Mouse (Mus musculus) induced T-regulatory cell, adult 2 months (primary cell): ENCODE measurements around the gene Adamts2.

Source experiments
- DNase-seq: peaks from one replicate; pipeline ENCODE4 v3.0.0-alpha.2; 2012; ENCODE audit warnings: low read depth

Gene Adamts2

DNA sequence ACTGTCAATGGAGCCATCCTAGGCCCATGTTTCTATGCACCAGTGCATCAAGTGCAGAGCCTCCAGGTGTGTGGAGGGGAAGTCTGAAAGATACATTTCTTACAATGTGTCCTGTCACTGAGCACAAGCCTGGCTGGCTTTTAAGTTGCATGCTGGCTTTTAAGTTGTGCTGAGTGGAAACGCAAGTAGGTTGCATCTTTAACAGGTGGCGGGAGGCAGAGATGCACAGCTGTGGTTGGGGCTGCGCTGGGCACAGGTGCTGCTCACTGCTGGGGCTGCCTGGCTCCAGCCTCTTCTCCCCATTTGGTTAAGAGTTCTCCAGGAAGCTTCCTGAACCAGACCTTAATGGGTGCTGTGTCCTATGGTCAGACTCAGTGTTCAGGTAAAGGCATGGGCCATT is 21.9 kb downstream of the Adamts2 start:
- no peak for DNase-seq

DNA sequence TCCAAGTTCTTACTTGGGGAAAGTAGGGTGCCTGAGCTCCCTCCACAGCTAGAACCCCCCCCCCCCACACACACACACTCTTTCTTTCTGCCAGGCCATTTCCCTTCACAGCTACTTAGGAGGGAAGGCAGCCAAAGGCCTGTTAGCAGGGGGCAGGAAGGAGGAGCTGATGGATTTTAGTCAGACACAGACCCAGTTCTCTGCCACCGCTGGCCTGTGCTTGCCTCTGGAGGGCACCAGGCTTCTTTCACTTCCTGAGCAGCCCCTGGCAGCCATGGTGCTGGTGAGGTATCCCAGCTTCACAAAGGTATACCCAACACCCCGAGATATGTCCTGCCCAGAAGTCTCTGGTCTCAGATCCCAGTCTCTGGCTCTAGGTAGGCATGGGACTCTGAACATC is 22.4 kb downstream of the Adamts2 start:
- DNase-seq, result no peak

DNA sequence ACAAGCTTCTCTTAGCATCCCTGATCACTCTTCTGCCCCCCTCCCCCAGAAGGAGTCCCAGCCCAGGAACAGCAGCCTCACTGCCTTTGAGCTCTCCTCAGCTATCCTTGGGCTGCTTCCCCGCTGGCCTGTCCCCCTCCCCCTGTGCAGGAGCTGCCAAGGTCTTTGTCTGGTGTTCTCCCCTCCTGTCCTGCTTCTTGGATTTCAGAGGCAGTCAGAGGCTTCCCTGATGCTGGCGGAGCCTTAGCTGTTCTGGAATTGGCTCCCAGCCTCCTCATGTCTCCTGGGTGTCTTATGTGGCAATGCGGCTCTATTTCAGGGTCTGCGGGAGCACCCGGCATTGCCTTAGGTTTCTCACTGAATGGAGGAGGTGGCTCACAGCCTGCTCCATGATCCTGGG is 22.8 kb downstream of the Adamts2 start:
- DNase-seq, result no peak

DNA sequence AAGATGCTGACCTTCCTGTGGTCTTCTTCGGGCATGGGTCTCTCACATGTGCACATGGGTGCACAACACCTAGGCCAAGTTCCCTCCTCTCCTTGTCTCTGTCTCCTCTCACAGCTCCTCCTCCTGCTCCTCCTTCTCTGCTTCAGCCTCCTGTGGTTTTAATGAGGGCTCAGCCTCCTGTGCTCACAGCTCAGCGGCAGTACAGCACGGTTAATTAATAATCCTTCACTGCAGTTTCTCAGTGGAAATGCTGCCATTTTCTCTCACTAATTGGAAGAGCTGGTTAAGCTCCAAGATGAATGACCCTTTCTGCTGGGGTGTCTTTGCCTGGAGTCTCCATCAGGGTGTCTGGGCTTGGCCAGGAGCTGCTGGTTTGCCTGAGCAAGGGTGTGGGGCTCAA is 27.0 kb downstream of the Adamts2 start:
- no peak for DNase-seq

DNA sequence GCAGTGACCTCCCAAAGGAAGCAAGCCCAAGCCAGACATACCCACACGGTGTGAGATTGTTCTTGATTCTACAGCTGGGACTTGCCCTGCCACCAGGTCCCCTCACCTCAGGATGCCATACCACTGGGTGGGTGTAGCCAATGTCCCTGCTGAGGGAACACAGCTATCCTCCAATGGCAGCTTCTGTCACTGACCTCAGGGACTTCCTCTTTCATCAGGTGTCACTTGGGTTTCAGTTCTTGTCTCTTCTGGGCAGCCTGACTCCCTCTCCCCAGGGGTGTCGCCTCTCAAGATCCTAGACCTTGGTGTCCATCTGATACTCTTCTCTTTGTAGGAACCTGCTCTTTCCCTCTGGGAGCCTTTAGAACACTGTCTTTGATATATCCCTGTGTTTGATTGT is 28.6 kb downstream of the Adamts2 start:
- no peak for DNase-seq

DNA sequence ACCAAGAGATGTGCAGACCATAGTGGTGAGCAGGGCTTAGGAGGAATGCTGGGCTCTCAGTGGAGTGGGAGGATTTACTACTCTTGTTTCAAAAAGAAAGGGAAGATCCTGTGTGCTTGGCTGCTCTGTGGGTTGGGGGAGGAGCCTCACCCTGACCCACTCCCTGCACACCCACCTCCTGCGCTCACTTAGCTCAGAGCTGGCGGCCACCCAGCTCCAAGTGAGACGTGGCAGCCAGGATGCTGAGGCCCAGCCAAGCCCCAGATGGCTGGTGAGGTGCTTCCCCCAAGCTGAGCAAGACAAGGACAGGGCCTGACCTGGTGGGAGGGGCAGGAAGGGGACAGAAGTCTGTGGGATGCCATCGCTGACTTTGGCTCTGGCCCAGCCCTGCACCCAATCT is 30.4 kb downstream of the Adamts2 start:
- DNase-seq, result no peak

DNA sequence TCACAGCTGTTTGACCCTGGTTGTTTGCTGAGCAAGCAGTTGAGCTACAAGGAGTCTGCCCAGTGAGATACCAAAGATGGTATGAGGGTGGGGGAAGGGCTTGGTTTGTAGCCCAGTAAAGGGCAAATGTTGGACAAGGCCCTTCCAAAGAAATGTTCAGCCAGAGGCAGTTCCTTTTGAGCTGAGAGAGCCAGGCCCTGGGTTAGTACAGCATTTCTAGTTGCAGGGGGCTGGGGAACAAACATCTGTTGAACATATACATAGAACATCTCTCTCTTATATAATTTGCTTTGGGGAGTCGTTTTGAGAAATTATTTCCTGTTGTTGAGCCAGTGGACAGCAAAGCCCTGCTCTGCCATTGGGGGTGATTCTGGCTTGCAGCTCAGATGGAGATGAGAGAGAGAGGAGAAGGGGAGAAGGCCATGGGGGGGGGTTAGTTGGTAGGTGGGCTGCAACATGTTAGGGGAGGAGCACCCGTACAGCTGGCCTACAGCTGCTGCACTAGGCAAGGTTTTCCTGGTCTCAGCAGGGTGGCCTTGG is 33.2 kb downstream of the Adamts2 start:
- no peak for DNase-seq

DNA sequence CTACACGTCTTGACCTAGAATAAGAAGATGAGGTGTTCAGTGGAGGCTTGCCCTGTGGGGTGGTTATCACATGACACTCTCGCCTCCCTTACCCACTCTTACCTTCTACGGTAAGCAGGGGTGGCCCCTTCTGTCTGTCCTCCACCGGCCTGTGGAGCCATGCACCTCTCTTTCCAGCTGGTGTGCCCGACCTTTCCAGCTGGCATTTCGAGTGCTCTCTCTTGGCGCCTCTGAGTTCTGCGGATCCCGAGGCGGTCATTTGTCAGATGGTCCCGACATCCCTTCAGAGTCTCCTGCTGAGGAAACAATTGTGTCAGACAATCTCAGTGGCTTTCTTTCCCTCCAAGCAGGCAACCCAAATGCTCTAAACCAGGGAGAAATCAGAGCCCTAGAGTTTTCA is 35.1 kb downstream of the Adamts2 start:
- DNase-seq, result no peak

DNA sequence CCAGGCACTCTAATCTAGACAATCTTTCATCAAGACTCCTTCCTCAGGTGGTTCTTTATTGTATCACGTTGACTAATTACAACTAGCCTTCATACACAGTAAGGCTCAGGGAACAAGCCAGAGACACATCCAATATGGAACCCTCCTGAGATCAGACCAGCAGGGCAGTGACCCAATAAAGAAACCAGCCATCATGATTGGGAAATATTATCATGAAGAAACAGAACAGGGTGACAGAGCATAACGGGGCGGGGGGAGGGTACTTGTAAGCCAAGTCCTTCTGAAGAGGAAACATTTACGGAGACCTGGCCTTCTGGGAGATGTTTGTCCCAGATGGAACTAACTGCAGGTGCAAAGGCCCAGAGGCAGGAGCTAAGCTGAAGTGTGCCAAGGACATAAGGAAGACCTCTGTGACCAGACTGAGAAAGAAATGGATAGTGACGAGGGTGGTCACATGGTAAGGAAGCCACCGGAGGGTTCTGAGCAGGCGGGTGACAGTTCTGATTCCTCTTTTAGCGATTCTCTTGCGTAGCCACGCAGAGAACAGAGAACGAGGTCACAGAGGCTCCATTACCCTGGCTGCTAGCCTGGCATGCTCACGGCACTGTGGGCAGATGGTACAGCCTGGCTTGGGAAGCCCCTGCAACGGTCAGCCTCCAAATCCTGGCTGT is 36.4 kb downstream of the Adamts2 start:
- DNase-seq, result no peak

DNA sequence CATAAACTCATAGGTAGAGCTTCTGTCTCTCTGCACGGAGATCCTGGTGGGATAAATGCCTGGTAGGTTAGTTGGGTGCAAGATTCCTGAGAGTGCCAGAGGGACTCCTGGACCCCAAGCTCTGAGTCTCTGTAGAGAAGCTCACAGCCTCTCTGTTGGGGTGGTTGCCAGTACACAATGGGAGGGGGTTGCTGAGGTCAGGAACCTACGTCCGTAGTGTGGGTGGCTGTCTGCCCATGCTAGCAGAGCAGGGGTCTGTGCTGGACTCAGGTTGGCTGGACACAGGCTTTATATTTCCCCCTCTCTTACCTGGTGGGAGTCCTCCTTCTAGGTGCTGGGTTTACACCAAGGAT is 37.0 kb downstream of the Adamts2 start:
- no peak for DNase-seq

DNA sequence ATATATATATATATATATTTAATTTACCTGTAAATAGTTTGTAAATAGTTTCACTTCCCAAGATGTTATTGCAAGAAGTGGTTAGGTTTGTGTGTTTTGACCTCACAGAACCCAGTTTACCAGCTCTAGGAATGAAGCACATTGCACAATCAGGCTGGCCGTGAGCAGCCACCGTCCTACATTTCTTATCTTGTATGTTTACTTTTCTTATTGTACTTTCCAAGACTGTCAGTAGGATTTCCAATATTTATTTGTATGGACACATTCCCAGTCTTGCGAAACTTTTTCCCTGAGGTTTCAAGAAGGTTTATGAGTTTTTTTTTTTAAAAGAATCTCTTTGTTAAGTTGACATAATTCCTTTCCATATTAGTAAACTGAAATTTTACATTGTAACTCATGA is 40.7 kb downstream of the Adamts2 start:
- no peak for DNase-seq

DNA sequence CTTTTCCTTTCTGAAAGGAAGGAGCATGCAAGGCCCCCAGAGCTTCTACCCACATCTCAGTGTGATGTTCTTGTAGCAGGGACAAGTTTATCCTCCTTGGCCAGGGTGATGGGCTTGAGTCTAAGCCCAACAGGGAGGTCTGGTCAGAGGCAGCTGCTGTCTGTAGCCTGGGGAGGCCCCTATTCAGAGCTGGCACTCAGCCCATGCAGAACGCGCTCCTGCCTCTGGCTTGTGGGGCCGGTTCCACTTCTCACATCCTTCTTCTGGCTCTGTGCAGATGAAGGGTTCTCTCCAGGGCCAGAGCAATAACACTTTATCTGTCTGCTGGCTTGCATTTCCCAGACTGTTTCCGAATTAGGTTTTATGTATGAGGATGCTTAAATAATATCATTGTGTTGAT is 44.3 kb downstream of the Adamts2 start:
- no peak for DNase-seq

DNA sequence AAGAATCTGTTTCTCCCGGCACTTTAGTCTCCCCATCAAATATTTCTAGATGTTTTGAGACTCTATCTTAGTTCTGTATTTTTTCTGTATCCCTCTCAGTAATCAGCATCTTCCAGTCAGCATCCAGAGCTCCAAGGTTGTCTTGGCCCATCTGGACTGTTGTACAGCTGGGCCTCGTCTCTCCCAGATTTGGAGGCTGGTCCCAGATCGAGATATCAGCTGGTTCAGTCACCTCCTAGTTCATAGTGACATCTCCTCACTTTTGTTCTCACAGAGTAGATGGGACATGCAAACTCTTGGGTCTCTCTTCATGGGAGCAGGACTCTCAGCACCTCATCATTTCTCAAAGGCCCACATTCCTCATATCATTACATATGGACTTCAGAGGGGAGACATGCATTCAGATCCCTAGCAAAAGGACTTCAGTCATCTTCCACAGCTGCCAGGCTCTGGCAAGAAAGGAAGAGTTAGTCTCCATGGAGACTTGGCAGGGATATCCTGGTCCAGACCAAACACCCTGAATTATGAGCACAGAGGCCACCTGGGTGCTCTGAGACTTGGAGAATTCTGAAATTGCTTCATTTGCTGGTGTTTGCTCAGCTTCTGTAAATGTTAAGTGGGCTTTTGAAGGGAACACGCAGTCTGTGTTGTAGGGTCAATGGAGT is 46.4 kb downstream of the Adamts2 start:
- DNase-seq, result no peak

DNA sequence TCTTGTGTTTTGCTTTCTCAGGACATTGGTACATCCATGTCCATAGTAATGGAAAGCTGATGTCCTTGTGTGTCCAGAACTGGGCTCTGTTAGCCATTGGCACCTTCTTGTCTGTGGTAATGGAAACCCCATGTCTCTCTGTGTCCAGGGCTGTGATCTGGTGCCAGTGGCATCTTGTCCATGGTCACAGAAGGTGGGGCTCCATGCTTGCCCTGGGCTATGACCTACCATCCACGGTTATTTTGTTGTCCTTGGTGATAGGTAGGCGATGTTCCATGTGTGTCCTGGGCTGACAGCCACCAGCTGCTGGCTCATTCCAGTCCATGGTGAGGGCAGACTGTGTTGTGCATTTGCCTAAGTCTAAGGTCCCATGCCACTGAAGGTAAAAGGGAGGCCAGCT is 48.2 kb downstream of the Adamts2 start:
- no peak for DNase-seq

DNA sequence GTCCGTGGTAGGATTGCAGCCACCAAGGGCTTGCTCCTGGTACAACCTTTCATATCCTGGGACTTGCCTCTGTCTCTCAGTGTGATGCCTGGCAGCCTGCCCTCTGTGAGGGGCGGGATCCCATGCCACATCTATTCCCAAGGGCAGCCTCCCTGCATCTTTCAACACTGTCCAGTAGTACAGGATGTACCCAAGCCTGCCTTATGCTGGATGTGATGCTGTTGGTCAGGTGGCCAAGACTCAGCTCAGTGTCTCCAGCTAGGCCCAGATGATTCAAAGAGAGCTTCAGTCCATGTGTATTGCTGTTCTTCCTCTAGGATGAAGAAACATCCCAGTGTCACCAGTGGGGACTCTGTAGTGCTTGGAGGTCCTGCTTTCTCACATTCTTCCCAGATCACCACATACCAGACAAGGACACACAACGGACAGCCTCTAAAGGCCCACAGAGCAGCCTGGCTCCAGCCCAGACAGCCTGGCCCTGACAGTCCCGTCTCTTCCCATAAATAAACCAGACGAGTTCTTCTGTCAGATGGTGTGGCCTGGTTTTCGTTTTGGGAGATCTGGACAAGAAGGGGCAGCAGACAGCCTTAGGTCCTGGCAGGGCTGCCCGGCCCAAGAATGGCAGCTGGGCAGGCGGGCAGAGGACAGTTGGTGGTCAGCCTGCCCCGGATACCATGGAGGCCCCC is 52.0 kb downstream of the Adamts2 start:
- DNase-seq, result no peak

DNA sequence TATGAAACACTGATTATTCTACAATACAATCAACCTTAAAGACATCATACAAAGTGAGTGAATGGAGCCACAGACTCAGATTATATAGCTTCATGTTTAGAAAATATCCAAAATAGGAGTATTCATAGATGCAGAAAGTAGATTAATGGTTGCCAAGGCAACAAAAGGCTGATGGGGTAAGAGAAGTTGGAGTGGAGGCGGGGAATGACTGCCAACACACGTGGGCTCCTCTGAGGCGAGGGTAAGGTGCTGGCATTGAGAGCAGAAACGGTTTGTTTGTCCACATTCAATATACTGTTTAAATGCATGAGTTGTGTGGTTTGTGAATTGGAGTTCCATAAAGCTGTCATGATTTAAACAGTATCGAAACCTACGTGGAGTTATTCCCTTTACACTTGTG is 56.9 kb downstream of the Adamts2 start:
- DNase-seq, result no peak

DNA sequence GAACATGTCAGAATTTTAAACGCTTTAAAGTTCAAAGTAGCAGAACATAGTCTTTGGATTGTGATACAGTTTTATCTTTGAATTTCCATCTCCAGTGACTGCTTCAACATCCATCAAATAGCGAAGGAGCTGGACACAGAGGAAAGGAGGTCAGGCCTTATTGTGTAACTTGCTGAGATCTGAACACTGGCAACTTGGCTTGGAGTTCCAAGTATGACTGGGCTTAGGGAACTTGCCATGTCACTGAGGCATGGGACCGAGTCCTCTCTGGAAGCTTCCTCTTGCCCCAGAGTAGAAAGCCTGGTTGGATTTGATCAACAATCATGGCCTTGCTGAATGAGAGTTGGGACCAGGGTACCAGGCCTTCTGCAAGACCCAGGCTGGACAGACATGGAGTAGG is 60.3 kb downstream of the Adamts2 start:
- no peak for DNase-seq

DNA sequence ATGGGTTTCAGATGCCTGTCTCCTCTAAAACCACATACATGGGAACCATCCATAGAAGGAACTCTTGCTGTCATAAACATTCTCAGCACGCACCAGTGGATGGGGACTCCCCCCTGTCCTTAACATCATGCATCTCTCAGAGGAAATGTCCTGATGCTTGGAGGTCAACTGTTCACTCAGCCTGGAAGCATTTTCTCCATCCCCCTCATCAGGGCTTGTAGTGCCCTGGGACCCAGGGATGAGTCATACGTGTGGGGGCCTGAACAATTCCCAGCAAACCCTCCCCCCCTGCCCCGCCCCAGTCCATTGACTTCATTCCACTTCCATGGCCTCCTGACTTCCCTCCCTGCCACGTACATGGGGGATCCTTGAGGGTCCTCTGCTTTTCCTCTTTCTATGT is 62.9 kb downstream of the Adamts2 start:
- DNase-seq, result no peak

DNA sequence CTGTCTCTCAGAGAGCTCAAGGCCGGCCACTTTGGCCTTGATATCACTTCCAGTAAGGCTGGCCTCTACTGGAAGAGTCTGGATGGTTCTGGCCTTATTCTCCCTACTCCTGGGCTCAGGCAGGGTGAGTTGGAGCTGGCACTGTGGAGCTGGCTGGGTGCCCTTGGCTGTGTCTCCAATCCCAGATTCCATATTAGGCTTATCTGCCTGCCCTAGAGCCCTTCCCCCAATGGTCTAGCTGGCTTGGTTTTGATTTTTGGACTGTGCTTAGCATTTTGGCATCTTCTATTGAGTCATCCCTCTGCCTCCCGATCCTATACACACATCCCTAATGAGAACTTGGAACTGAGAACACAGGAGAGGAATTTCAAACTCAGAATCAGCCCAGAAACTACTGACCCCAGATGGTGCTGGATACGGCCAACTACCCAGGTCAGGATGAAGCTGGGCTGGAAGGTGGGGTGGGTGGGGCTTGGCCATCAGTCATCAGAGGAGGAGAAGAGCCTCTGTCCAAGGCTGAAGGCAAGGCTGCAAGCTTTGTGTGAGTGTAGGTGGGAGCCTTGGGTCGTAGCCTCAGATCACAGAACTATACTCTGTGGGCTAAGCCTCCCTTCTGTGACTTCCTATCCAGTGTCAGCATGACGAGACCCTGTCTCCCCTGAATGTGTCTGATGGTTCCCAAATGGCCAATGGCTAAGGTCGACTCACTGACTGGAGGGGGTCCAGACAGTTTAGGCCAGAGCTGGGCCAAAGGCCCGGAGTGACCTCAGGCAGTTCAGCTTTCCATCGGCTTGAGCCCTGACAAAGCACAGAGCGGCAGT is 67.9 kb downstream of the Adamts2 start:
- no peak for DNase-seq

DNA sequence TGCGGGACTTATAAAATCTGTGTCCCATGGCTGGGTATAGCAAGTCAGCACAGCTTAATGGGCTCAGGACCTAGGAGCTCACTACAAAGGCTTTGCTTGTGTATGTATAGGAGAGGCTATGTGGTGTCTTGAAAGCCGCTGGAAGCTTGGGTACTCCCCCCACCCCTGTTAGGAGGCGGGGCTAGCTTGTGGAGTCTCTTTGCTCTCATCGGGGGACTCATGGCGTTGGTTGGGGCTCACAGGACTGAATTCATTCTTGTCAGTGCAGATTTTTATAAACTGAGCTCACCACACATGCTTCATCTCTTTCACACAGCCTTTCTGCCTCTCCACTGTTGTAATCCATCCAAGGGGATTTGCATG is 68.5 kb downstream of the Adamts2 start:
- DNase-seq, result no peak

DNA sequence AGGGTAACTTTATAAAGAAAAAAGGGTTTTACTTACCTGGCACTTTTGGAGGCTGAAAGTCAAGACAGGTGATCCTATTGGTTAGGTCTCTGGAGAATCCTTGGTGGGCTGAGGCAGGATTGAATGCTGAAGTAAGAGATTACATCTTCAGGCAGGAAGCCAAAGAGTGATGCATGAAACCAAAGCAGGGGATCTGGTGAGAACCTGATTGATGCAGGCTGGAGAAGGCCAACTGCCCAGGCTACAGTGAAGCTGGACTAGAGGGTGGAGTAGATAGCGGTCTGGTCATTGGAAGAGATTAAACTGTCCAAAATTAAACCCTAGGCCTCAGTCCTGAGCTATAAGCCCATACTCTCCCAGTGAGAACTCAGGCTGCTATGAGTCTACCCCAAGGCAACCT is 69.0 kb downstream of the Adamts2 start:
- no peak for DNase-seq

DNA sequence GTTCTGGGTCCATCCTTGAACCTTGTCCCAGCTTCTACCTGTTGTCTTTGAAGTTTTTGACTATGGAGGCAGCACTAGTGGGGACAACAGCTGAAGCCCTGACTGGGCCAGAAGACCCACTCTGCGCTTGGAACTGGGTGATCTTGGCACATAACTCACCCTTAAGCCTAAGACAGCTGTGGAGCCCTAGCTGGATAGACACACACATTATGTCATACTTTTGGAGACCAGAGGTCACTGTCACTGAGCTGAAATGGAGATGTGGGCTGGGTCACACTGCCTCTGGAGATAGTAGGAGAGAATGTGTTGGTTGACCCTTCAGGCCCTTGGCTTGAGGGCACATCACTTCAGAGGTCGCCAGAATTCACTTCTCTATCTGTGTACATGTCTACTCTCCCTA is 69.5 kb downstream of the Adamts2 start:
- DNase-seq, result no peak
